Mouse (Mus musculus): ENCODE data around the gene Nmrk2. TPM values are rescaled to one million over a fixed set of nuclear protein-coding genes. Genes with fewer than 3 reads are reported as not detected.
"Not testable (repeated sequence)": the region's sequence is repeated elsewhere in the genome, so short reads cannot be mapped to it uniquely, and the experiment has no call there.

Nmrk2 gene
- polyA plus RNA-seq, 1 experiment from 2014 or later, result not detected

GRCm38 (mm10) chr10:81236471-81237268, 34.8 kb upstream of the Nmrk2 start:
- WGBS, result 76% methylated on average over 12 of the region's 12 CpGs
- H3K36me3 ChIP-seq (ENCODE audit: control insufficient read depth, insufficient read depth, low read length), result no peaks in the 10 kb centered on the region
- no peak overlapping the region for H3K9ac ChIP-seq (replicated peaks; ENCODE audit: low read depth, low read length)
- H3K4me1 ChIP-seq (ENCODE audit: control insufficient read depth, insufficient read depth, low read length), result peaks cover 8% of the 10 kb centered on the region
- ATAC-seq (ENCODE audit: low read depth), result no peak
- H3K4me3 ChIP-seq (ENCODE audit: low read depth, low read length), result no peak overlapping the region
- H3K27ac ChIP-seq (ENCODE audit: low read depth, low read length), result no peak overlapping the region
- H3K27me3 ChIP-seq (ENCODE audit: control insufficient read depth, insufficient read depth, low read length), result peaks cover 4% of the 10 kb centered on the region; the same call in 1 of the 2 replicates
- no peaks in the 10 kb centered on the region for H3K9me3 ChIP-seq (ENCODE audit: control insufficient read depth, low read length)
- H3K4me2 ChIP-seq (ENCODE audit: low read depth, low read length), result no peak overlapping the region

GRCm38 (mm10) chr10:81234206-81234605, 32.4 kb upstream of the Nmrk2 start:
- Histone ChIP-seq H3K4me3 (ENCODE audit: low read depth, low read length) (no peak overlapping the region), H3K27ac (ENCODE audit: low read depth, low read length) (no peak overlapping the region), H3K4me1 (ENCODE audit: control insufficient read depth, insufficient read depth, low read length) (peaks cover 19% of the 10 kb centered on the region), H3K4me2 (ENCODE audit: low read depth, low read length) (no peak overlapping the region), H3K36me3 (ENCODE audit: control insufficient read depth, insufficient read depth, low read length) (no peaks in the 10 kb centered on the region), H3K9ac (replicated peaks; ENCODE audit: low read depth, low read length) (no peak overlapping the region), H3K27me3 (ENCODE audit: control insufficient read depth, insufficient read depth, low read length) (no peaks in the 10 kb centered on the region), H3K9me3 (ENCODE audit: control insufficient read depth, low read length) (no peaks in the 10 kb centered on the region)
- ATAC-seq (ENCODE audit: low read depth), result no peak
- 87% methylated on average over 6 of the region's 6 CpGs for WGBS

DNA sequence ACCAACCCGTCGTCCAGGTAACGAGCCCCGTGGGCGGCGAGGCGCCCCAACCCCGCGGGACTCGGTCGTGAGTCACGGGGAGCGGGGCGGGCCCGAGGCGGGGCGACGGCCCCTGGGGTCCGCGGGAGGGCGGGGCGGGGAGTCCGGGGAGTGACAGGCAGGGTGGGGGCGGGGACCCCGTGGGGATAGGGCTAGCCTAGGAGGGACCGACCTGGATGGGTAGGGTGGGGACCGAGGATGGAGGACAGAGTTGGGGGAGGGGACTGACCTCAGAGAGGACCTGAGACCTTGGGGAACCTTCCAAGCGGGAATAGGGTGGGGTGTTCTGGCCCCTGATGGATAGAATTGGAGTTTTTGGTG, 31.4 kb upstream of the Nmrk2 start:
- peak overlapping the region; percentile 64 for H3K4me3 ChIP-seq (ENCODE audit: low read depth, low read length)
- under 1% methylated on average over 14 of the region's 28 CpGs for WGBS
- ATAC-seq (ENCODE audit: low read depth), result peak; percentile 25
- no peak overlapping the region; the same call in 1 of the 2 replicates for H3K27ac ChIP-seq (ENCODE audit: low read depth, low read length)
- H3K9me3 ChIP-seq (ENCODE audit: control insufficient read depth, low read length), result no peaks in the 10 kb centered on the region
- no peaks in the 10 kb centered on the region for H3K36me3 ChIP-seq (ENCODE audit: control insufficient read depth, insufficient read depth, low read length)
- H3K4me1 ChIP-seq (ENCODE audit: control insufficient read depth, insufficient read depth, low read length), result peaks cover 29% of the 10 kb centered on the region
- H3K9ac ChIP-seq (replicated peaks; ENCODE audit: low read depth, low read length), result peak overlapping the region; percentile 78
- peak overlapping the region; percentile 71 for H3K4me2 ChIP-seq (ENCODE audit: low read depth, low read length)
- H3K27me3 ChIP-seq (ENCODE audit: control insufficient read depth, insufficient read depth, low read length), result no peaks in the 10 kb centered on the region

- Histone ChIP-seq H3K9ac (replicated peaks; ENCODE audit: low read depth, low read length) (peak within 1 kb of the TSS; percentile 78), H3K4me2 (ENCODE audit: low read depth, low read length) (peak within 1 kb of the TSS; percentile 71), H3K9me3 (ENCODE audit: control insufficient read depth, low read length) (no peaks in the 10 kb centered on the region), H3K36me3 (ENCODE audit: control insufficient read depth, insufficient read depth, low read length) (no peaks in the 10 kb centered on the region), H3K27ac (ENCODE audit: low read depth, low read length) (no peak within 1 kb of the TSS; the same call in 1 of the 2 replicates), H3K27me3 (ENCODE audit: control insufficient read depth, insufficient read depth, low read length) (no peaks in the 10 kb centered on the region), H3K4me1 (ENCODE audit: control insufficient read depth, insufficient read depth, low read length) (peaks cover 33% of the 10 kb centered on the region), H3K4me3 (ENCODE audit: low read depth, low read length) (peak within 1 kb of the TSS; percentile 64)
- ATAC-seq (ENCODE audit: low read depth), result peak; percentile 70
- 10% methylated on average over 29 of the region's 29 CpGs for WGBS
Observed at GRCm38 (mm10) chr10:81232580-81233225, 30.9 kb upstream of the Nmrk2 start, which contains the start of gene Zfr2. Gene Zfr2 (plus strand): TSS chr10:81233155.

- 0 out of 2 replicates have a peak overlapping the region, but pooled peaks have one; percentile 11 for H3K9ac ChIP-seq (replicated peaks; ENCODE audit: low read depth, low read length)
- H3K4me3 ChIP-seq (ENCODE audit: low read depth, low read length), result peak overlapping the region; percentile 73; the same call in 1 of the 2 replicates
- no peaks in the 10 kb centered on the region for H3K9me3 ChIP-seq (ENCODE audit: control insufficient read depth, low read length)
- ATAC-seq (ENCODE audit: low read depth), result no peak
- H3K36me3 ChIP-seq (ENCODE audit: control insufficient read depth, insufficient read depth, low read length), result no peaks in the 10 kb centered on the region
- peaks cover 33% of the 10 kb centered on the region for H3K4me1 ChIP-seq (ENCODE audit: control insufficient read depth, insufficient read depth, low read length)
- no peaks in the 10 kb centered on the region for H3K27me3 ChIP-seq (ENCODE audit: control insufficient read depth, insufficient read depth, low read length)
- peak overlapping the region; percentile 83; the same call in 1 of the 2 replicates for H3K4me2 ChIP-seq (ENCODE audit: low read depth, low read length)
- WGBS, result 53% methylated on average over 7 of the region's 7 CpGs
- H3K27ac ChIP-seq (ENCODE audit: low read depth, low read length), result peak overlapping the region; percentile 90
Observed at GRCm38 (mm10) chr10:81231436-81231835, 29.6 kb upstream of the Nmrk2 start.

GRCm38 (mm10) chr10:81230438-81231332, 28.8 kb upstream of the Nmrk2 start, which contains the start of gene Atcay:
Gene Atcay (minus strand): TSS chr10:81230833.
- H3K27ac ChIP-seq (ENCODE audit: low read depth, low read length), result peak within 1 kb of the TSS; percentile 90
- no peaks in the 10 kb centered on the region for H3K9me3 ChIP-seq (ENCODE audit: control insufficient read depth, low read length)
- H3K36me3 ChIP-seq (ENCODE audit: control insufficient read depth, insufficient read depth, low read length), result no peaks in the 10 kb centered on the region
- H3K27me3 ChIP-seq (ENCODE audit: control insufficient read depth, insufficient read depth, low read length), result no peaks in the 10 kb centered on the region
- WGBS, result 6% methylated on average over 27 of the region's 27 CpGs
- ATAC-seq (ENCODE audit: low read depth), result peak; percentile 92
- H3K4me3 ChIP-seq (ENCODE audit: low read depth, low read length), result peak within 1 kb of the TSS; percentile 73
- H3K4me2 ChIP-seq (ENCODE audit: low read depth, low read length), result peak within 1 kb of the TSS; percentile 83
- H3K9ac ChIP-seq (replicated peaks; ENCODE audit: low read depth, low read length), result peak within 1 kb of the TSS; percentile 88
- peaks cover 33% of the 10 kb centered on the region for H3K4me1 ChIP-seq (ENCODE audit: control insufficient read depth, insufficient read depth, low read length)

- peak; percentile 26; the same call in 1 of the 2 replicates for ATAC-seq (ENCODE audit: low read depth)
- Histone ChIP-seq H3K9ac (replicated peaks; ENCODE audit: low read depth, low read length) (peak overlapping the region; percentile 88), H3K27ac (ENCODE audit: low read depth, low read length) (peak overlapping the region; percentile 90), H3K4me3 (ENCODE audit: low read depth, low read length) (peak overlapping the region; percentile 73), H3K36me3 (ENCODE audit: control insufficient read depth, insufficient read depth, low read length) (no peaks in the 10 kb centered on the region), H3K4me2 (ENCODE audit: low read depth, low read length) (peak overlapping the region; percentile 83), H3K4me1 (ENCODE audit: control insufficient read depth, insufficient read depth, low read length) (peaks cover 33% of the 10 kb centered on the region), H3K27me3 (ENCODE audit: control insufficient read depth, insufficient read depth, low read length) (no peaks in the 10 kb centered on the region), H3K9me3 (ENCODE audit: control insufficient read depth, low read length) (no peaks in the 10 kb centered on the region)
- 8% methylated on average over 20 of the region's 20 CpGs for WGBS
Observed at GRCm38 (mm10) chr10:81229735-81230437, 28.0 kb upstream of the Nmrk2 start.

- not testable (repeated sequence) for H3K4me1 ChIP-seq (ENCODE audit: control insufficient read depth, insufficient read depth, low read length); H3K4me2 ChIP-seq (ENCODE audit: low read depth, low read length); H3K27me3 ChIP-seq (ENCODE audit: control insufficient read depth, insufficient read depth, low read length); H3K9ac ChIP-seq (replicated peaks; ENCODE audit: low read depth, low read length); H3K27ac ChIP-seq (ENCODE audit: low read depth, low read length); H3K9me3 ChIP-seq (ENCODE audit: control insufficient read depth, low read length); H3K4me3 ChIP-seq (ENCODE audit: low read depth, low read length); ATAC-seq (ENCODE audit: low read depth)
- WGBS, result 51% methylated on average over 2 of the region's 2 CpGs
- peaks cover 32% of the 10 kb centered on the region for H3K36me3 ChIP-seq (ENCODE audit: control insufficient read depth, insufficient read depth, low read length)
Observed at GRCm38 (mm10) chr10:81223731-81224130, 21.9 kb upstream of the Nmrk2 start.
